Mouse (Mus musculus) monocyte, adult 5-6 weeks (primary cell): ENCODE measurements around the gene Wdcp. TPM values are rescaled to one million over a fixed set of nuclear protein-coding genes. Genes with fewer than 3 reads are reported as not detected.
"Not testable (repeated sequence)": the region's sequence is repeated elsewhere in the genome, so short reads cannot be mapped to it uniquely, and the experiment has no call there.

Experiments
- ATAC-seq: fragments of 153-309, 156-312 bp; replicated peaks from 2 replicates; pipeline ENCODE4 v1.8.0; 2017; ENCODE audit warnings: mild to moderate bottlenecking; ENCODE audit not compliant: low TSS enrichment, insufficient number of reproducible peaks, severe bottlenecking, poor library complexity, low FRiP score
- total RNA-seq: library from RNA; stranded (forward); fragments of 200-1000, 200-491, 200-594 nt; gene quantifications from 3 replicates; pipeline ENCODE4 v1.2.3, GENCODE M21; 2017

Gene Wdcp
- total RNA-seq, 1 experiment from 2014 or later: 6.2 TPM

GRCm38 (mm10) chr12:4863654-4864337 is 20.7 kb downstream of the Wdcp start:
- no peak for ATAC-seq

DNA sequence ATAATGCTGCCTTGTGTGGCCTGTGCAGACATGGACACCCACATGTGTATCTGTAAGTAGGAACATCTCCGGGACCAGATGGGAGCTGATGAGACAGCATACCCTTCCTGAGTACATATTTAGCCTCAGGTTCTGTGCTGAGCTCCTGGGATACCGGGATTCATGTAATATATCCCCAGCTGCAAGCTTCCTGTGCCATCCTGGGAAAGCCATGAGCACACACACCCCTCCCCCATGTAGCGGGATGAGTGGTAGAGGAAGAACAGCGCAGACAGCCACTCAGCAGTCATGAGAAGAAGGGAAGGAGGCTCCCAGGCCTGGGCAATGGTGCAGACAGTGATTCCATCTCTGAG is 21.2 kb downstream of the Wdcp start:
- no peak for ATAC-seq

DNA sequence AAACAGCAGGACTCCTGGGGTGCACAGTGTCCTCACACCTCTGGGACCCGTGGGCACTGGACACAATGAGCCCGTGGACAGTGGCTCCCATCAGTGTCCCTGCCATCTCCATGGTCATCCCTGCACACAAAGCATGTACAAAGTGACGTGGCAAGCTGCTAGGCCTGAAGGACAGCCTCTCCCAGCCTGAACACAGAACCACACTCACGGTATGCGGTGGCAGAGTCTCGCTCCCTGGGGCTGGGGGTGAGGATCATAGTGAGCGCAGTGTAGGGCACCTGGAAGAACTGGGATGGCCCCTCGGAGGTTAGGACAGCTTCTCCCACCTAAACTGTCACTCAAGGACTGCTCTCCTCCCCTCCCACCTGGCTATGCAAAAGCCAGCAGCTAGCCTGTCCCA is 25.8 kb downstream of the Wdcp start:
- ATAC-seq: no peak

DNA sequence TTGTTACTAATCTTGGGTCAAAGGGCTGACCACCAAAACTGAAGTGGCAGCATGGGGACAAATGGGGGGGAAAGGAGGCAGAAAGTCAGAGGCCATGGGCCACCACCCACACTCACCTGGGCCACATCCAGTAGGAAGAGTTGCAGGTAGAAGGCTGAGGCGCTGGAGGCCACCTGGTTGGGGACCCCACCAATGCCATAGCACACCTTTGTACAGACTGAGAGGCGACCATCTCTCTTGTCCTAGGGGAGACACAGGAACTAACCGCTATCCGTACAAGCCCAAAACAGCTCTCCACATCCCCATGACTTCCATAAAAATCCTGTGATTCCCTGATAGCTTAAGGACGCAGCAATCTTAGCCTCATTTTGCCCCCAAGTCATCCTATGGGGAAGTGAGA is 28.2 kb downstream of the Wdcp start:
- no peak for ATAC-seq

- ATAC-seq: no peak
Measured at GRCm38 (mm10) chr12:4872273-4872672, 29.2 kb downstream of the Wdcp start.

GRCm38 (mm10) chr12:4872983-4873477 is 29.9 kb downstream of the Wdcp start:
- no peak for ATAC-seq

DNA sequence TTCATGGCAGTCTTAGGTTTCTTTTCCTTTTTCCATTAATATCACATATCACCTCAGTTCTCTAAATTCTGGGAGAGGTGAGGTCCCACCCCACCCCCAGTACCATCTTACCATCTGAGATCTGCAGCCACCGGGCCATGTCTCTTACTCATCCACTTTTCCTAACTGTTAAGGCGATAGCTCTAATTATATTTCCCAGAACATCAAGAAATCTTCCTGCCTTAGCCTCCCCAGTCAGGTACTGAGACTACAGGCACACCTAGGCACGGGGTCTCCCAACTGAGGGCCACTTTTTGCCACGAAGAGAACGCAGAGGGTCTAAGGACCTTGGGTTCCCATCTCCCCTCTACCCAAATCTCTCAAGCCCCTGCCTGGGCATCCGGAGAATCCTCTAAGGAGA is 30.4 kb downstream of the Wdcp start:
- ATAC-seq: no peak

DNA sequence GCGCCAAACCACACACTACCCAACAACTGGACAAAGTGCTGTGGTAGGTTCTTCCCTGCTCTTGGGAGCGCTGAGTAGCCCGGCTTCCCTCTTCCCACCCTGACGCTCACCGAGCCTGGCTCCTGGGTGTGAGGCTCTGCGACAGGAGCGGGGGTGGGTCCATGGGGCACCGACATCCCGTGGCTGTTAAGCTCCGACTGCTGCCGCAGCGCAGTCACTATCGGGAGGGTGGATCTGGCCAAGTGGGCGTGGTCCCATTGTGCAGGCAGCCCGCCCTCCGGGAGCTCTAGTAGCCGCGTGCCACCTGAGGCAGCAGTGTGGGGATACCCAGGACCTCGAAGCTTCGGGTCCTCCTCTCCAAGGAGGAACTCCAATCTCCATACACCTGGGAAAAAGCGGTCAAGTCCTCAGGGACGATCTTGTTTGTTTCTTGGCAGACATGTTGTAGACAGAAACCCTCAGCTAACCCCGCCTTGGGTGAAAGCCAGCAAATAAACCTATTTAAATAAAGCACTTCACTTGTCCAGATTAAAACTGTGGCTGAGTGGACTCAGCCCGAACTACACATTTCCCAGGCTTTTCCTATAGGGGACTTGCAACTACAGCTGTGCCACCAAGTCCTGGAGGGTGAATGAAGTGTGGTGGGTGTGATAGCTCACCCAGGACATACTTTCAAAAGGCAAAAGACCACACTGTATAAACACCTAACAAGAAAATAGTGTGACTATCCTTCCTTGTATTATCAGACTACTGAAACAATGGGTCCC is 31.2 kb downstream of the Wdcp start, which contains the start of gene Mfsd2b:
TSS of gene Mfsd2b (minus strand) at position 199 of the 767 bp plus-strand sequence.
- peak; percentile 73; the same call in 1 of the 2 replicates for ATAC-seq

- ATAC-seq: no peak
Measured at GRCm38 (mm10) chr12:4875623-4876022, 32.5 kb downstream of the Wdcp start.

DNA sequence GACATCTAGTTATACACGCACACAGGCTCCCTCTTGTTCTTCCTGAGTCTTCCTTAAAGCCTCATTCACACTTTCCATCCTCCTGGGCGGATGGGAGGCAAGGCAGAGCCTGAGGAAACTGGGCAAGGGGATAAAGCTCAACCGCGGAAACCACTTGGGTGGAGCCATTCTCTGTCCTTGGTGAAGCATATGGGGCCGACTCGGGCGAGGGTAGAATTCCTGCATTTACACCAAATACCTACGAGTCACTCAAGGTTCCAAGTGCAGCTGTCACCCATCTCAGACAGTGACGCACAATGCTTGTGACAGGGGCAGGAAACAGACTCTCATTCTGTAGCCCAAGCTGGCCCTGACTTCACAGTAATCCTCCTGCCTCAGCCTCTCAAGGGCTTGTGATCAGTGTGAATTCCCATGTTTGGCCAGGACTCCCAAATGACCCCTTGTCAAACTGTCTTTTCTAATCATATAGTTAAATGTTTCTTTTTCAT is 35.2 kb downstream of the Wdcp start:
- no peak for ATAC-seq

- no peak for ATAC-seq
Measured at GRCm38 (mm10) chr12:4879048-4879447, 35.9 kb downstream of the Wdcp start.

DNA sequence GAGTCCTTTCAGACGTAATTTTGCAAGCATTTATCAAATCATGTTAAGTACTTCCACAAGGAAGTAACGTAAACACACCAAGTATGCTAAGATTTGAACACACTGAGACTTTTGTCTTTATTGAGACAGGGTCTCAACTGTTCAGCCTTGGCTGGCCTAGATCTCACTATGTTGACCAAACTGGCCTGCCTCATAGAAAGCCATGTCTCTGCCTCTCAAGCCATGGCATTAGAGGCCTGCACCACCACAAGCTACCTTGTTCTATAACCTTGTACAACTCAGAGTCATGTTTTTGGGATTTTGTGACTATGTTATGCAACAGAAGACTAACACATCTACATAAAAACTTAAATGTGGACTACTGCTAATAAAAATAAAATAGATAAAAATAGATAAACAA is 39.0 kb downstream of the Wdcp start:
- ATAC-seq: no peak

DNA sequence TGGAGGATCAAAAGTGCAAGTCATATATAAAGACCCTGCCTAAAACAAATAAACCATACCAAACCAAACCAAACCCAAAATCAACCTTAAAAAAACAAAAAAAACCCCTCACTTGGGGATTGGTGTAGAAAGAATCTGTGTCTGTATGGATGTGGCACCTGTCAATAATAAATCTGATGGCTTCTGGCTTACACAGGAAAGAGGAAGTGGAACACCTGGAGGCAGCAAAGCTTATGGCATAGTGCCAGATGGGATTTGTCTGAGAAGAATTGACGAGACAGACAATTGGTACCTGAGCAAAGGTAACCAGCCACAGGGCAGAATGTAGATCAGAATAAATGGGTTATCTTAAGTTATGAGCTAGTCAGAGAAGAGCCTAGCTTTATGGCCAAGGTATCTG is 42.0 kb downstream of the Wdcp start:
- ATAC-seq: no peak

DNA sequence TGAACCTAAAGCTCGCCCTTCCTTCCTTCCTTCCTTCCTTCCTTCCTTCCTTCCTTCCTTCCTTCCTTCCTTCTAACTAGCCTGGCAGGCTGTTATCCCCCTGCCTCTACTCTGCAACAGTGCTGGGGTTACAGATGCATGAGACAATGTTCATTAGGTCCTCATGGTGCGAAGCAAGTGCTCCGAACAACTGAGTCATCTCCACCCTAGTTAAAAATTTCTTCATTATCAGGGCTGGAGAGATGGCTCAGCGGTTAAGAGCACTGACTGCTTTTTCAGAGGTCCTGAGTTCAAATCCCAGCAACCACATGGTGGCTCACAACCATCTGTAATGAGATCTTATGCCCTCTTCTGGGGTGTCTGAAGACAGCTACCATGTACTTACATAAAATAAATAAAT is 43.5 kb downstream of the Wdcp start:
- not testable (repeated sequence) for ATAC-seq

GRCm38 (mm10) chr12:4888739-4889138 is 45.6 kb downstream of the Wdcp start:
- no peak for ATAC-seq

DNA sequence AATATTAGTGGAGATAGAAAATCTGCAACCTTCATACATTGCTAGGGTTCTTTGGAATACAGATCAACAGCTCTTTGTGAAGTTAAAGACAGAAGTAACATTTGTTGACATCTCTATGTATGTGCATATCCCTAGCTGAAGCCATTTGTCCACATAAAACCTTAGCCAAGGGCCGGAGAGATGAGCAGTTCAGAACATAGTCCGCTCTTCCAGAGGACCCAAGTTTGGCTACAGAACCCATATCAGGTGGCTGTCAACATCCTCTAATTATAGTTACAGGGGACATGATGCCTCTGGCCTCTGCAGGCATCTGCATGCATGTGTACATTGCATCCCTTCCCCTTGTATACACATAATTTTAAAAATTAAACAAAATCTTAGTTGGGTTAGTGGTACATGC is 46.1 kb downstream of the Wdcp start:
- no peak for ATAC-seq

GRCm38 (mm10) chr12:4889891-4890290 is 46.8 kb downstream of the Wdcp start:
- no peak for ATAC-seq

- no peak for ATAC-seq
Measured at GRCm38 (mm10) chr12:4898024-4898423, 54.9 kb downstream of the Wdcp start.

DNA sequence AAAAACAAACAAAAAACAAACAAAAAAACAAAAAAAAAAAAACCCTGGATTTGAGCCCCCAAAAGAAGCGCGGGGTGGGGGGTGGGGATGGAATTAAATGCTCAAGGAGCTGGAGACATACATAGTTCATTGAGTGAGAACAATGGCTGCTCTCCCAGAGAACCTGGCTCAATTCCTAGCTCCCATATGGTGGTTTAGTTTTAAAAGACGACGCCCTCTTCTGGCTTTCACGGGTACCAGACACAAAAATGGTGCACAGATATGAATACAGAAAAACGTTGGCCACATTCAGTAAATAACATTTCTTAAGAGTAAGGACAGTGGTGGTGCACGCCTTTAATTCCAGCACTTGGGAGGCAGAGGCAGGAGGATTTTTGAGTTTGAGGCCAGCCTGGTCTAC is 62.8 kb downstream of the Wdcp start:
- ATAC-seq: no peak

DNA sequence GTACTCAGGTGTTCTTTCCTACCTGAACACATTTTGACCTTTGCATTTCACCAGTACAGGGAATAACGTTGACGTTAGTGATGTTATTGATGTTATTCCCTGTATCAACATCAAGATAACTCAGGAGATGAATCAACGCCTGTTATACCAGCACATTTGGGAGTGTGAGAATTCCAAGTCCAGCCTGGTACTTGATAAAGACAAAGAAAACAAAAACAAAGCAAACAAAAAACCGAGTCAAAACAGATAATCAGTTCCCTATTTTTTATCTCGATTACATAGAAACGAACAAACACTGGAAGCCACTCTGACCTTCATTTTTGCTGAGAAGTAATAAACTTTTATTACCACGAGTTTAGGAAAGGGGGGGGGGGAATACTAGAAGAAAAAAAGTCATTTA is 63.4 kb downstream of the Wdcp start:
- no peak for ATAC-seq
